Mouse (Mus musculus): ENCODE measurements around the gene Gm28053.

DNA sequence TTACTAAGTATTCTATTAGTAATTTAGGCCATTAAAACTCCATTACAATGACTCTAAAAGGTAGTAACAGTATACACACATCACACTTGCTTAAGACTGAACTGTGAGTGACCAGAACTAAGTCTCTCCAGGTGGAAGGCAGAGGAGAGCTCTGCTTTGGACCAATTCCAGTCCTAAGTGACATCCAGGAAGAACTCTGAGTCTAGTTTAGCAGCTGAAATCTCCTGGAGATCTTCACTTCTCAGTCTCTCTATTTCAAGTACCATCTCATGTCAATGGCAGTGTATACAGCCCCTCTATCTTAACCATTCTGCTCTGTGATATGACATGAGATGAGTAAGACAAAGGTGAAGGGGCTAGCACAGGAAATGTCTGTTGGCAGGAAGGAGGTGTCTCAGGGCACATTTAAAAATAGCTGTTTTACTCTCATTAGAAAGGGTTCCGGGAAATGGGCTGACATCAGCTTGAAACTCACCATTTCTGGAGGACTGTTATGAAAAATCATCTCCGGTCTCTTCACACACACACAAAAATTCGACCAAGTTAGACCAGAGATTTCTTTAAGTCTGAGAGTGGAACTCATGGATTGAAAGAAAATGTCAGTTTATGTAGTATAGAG lies 36.8 kb upstream of the Gm28053 start:
- no peak for TF ChIP-seq POLR2A (IDR thresholded peaks at IDR 0.05; ENCODE audit: extremely low read depth, insufficient read depth, low read length)
- no peak for TF ChIP-seq CTCF (IDR thresholded peaks at IDR 0.05; ENCODE audit: low read depth, low read length)
